Mouse (Mus musculus): ENCODE measurements around the gene Grip1.

Grip1 gene

GRCm38 (mm10) chr10:119742722-119743121 is 289.1 kb downstream of the Grip1 start:
- DNase-seq (ENCODE audit: extremely low read depth, low read depth): no peak

GRCm38 (mm10) chr10:119752361-119752798 is 298.8 kb downstream of the Grip1 start:
- no peak for DNase-seq (ENCODE audit: extremely low read depth, low read depth)

- DNase-seq (ENCODE audit: extremely low read depth, low read depth): no peak
Measured at GRCm38 (mm10) chr10:119756271-119756670, 302.6 kb downstream of the Grip1 start.

- no peak for DNase-seq (ENCODE audit: extremely low read depth, low read depth)
Measured at GRCm38 (mm10) chr10:119757219-119757618, 303.6 kb downstream of the Grip1 start.

GRCm38 (mm10) chr10:119761451-119762367 is 308.1 kb downstream of the Grip1 start:
- no peak for DNase-seq (ENCODE audit: extremely low read depth, low read depth)

GRCm38 (mm10) chr10:119778871-119779270 is 325.2 kb downstream of the Grip1 start:
- no peak for DNase-seq (ENCODE audit: extremely low read depth, low read depth)

- no peak for DNase-seq (ENCODE audit: extremely low read depth, low read depth)
Measured at GRCm38 (mm10) chr10:119779657-119780056, 326.0 kb downstream of the Grip1 start.

- DNase-seq (ENCODE audit: extremely low read depth, low read depth): no peak
Measured at GRCm38 (mm10) chr10:119790507-119790906, 336.9 kb downstream of the Grip1 start.

- no peak for DNase-seq (ENCODE audit: extremely low read depth, low read depth)
Measured at GRCm38 (mm10) chr10:119802421-119802820, 348.8 kb downstream of the Grip1 start.

GRCm38 (mm10) chr10:119803633-119804422 is 350.2 kb downstream of the Grip1 start:
- DNase-seq (ENCODE audit: extremely low read depth, low read depth): no peak

- DNase-seq (ENCODE audit: extremely low read depth, low read depth): no peak
Measured at GRCm38 (mm10) chr10:119804423-119804814, 350.8 kb downstream of the Grip1 start.

GRCm38 (mm10) chr10:119805082-119805481 is 351.5 kb downstream of the Grip1 start:
- no peak for DNase-seq (ENCODE audit: extremely low read depth, low read depth)

- DNase-seq (ENCODE audit: extremely low read depth, low read depth): no peak
Measured at GRCm38 (mm10) chr10:119806151-119806550, 352.5 kb downstream of the Grip1 start.

GRCm38 (mm10) chr10:119808384-119808783 is 354.8 kb downstream of the Grip1 start:
- DNase-seq (ENCODE audit: extremely low read depth, low read depth): no peak

- DNase-seq (ENCODE audit: extremely low read depth, low read depth): no peak
Measured at GRCm38 (mm10) chr10:119814087-119814486, 360.5 kb downstream of the Grip1 start.

- no peak for DNase-seq (ENCODE audit: extremely low read depth, low read depth)
Measured at GRCm38 (mm10) chr10:119816001-119816400, 362.4 kb downstream of the Grip1 start.

GRCm38 (mm10) chr10:119818381-119818780 is 364.8 kb downstream of the Grip1 start:
- DNase-seq (ENCODE audit: extremely low read depth, low read depth): no peak

- DNase-seq (ENCODE audit: extremely low read depth, low read depth): no peak
Measured at GRCm38 (mm10) chr10:119819102-119819681, 365.6 kb downstream of the Grip1 start.

- DNase-seq (ENCODE audit: extremely low read depth, low read depth): no peak
Measured at GRCm38 (mm10) chr10:119819740-119820139, 366.1 kb downstream of the Grip1 start.

GRCm38 (mm10) chr10:119820428-119820827 is 366.8 kb downstream of the Grip1 start:
- DNase-seq (ENCODE audit: extremely low read depth, low read depth): no peak

- no peak for DNase-seq (ENCODE audit: extremely low read depth, low read depth)
Measured at GRCm38 (mm10) chr10:119823691-119824090, 370.1 kb downstream of the Grip1 start.

GRCm38 (mm10) chr10:119824521-119824920 is 370.9 kb downstream of the Grip1 start:
- no peak for DNase-seq (ENCODE audit: extremely low read depth, low read depth)
